Mouse (Mus musculus) heart, adult 9 months (tissue): ENCODE measurements around the gene Smim6.

Experiments used
- DNase-seq, 2 experiments: peaks; one replicate each; pipeline ENCODE4 v3.0.0; 2022; ENCODE audit warnings: low spot score in 2 of 2

The Smim6 gene

DNA sequence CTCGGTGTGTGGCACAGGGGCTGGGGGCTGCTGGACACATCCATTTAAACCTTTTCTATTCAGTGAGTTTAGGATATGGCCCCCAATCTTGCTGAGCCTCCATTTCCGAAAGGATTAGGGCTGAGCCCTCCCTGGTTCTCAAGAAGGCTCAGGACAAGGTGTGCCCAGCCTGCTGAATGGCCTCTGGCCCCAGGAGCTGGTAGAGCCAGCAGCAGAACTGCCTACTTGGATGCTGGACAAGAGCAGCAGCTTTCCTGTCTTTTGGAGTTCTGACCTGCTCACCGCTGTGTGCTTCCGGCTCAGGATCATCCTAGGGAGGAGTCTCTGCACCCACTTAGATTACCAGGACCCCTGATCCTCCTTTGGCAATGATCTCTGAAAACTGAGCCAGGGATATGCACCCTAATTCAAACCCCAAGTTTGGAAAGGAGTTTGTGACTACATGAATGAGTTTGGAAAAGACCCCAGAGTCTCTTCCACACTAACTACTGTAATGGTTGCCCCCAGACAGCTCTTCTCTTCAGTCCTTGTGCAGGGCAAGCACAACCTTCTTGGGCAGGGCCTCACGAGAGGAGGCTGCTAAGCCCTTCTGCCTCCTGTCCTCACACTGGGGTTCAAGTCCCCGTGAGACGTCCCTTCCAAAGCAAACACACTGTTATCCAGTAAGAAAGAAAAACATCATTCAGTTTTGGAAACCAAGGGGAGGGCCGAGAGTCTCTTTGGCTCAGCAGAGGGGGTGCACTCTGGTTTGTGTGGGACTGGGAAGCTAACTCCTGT, 11.1 kb upstream of the Smim6 start:
- peak; percentile 34 to 42 for DNase-seq

DNA sequence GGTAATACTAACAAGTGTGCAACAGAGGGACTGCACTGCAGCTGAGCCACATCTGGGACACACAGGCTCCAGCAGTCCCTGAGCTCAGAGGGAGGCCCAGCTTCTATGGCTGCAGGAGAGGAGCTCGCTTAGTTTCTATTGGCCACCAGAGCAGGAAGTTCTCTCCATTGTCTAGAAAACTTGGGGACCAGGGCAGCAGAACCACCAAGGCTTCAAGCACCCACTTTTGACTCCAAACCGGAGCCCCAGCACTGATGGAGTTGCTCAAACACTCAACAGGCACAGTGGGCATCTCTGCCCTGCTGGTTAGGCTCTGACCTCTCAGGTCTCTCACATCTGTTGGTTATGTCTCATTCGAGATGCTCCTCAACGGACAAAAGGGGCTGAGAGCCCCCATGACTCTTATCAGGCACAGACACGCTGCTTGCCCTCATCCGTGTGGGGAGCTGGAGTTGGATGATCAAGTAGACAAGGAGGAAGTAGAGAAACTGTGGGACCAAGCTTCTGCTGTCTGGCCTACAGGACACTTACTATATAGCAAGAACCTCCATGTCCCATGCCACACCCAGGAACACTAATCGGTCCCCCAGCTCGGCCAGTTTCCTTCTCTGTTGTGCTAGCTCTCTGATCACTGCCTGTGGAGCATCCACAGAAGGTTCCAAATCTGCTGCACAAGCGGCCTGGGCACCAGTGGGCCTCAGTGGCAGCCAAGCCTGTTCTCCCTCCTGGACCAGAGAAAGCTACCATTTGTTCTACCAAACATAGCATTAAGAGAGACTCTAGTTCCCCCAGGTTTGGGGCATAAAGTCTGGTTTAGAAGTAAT, 10.3 kb upstream of the Smim6 start:
- DNase-seq = no peak

DNA sequence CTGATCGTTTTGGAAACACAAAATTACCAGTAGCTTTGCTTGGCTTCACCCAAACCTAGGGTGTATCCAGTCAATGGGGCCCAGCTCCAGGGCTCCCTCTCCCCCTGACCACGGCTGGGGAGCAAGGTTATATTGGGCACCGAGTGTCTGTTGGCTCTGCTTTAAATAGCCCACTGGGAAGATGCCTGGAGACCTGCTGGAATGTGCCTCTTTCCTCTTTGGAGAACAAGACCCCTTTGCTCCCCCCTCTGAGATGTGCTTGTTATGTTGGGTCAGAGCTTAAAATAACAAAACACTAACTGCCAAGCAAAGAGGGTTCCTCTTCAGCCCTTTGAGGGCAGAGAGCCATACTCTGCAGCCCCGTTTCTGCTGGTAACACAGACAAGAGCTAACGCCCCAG, 9.6 kb upstream of the Smim6 start:
- DNase-seq = peak; percentile 70

DNA sequence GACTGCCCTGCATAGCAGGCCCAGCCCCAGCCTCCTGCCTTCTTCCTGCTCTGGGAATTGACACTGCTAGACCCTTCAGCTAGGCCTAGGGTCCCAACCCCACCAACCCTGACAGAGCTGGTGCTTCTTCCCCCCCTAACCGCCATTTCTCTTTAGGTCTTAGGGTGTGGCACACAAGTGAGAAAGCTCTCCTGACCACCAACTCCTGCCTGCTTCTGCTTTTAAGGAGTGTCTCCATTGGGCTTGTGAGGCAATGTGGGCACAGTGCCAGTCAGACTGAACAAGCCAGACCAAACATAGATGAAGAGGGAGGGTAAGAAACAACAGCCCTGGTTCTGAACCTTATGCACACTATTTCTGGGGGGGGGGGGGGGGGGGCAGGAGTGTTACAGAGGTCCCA, 9.0 kb upstream of the Smim6 start:
- DNase-seq = peak in 1 of 2 experiments; percentile 56

DNA sequence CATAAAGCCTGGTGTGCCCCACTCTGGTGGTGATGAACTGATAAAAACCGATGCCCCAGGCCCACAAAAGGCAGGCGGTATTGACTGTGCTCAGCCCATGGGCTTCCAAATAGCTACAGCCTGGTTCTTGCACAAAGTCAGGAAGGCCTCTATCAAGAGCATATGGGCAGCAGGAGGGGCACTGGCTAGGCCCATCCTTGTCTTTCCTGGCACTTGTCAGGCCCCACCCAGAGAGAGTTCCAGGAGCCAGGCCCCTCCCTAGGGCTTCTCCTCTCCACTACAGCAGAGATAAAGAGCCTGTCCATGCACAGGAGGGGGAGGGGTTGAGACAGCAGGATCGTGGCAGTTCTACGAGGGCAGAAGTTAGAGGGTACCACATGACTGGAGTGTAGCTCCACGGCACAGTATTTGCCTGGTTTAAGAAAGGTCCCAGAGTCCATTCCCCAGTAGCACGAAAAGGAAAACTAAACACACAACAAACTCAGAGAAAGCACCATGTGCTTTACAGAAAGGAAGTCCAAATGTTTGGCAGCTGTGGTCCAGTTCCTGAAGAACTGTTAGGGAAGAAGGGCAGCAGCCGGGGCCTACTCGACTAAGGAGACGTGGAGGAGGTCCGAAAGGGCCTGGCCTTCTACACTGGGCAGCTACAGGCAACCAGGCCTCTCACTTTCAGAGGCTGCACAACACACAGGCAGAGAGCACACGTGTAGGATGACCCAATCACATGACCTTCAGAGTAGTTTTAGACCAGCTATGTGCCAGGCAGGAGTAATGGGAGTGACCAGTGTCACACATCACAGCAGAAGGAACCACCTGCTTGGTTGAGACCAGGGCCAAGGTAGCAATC, 8.2 kb upstream of the Smim6 start:
- peak; percentile 71 to 74 for DNase-seq

DNA sequence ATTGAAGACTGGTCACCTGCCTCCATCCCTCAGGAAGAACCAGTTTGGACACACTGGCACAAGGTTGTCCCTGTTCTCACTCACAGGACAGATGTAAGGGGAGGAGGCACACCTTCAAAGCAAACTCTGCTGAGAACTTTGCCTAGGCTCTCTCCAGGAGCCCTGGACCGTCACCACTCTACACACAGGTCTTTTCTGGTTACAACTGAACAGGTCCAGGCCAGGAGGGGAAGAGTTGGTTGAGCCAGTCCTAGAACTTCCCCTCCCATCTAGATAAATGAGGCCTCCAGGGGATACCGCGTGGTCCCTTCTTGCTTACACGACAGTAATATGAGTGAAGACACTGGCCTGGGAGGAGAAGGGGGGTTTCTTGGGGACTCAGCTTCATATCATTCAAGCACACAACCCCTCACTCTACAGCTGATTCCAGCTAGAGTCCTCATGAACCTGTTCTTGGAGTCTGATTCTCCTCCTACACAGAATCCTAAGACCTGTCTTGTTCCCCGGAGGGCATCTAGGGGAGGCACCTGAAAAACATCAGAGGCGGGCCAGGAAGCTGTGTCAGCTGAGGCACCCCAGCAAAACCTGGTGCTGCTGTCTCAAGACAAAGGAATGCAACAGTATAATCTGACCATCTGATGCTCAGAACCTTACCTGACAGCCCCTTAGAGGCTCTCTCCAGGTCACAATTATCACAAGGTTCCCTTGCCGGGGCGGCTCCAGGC, 7.4 kb upstream of the Smim6 start:
- DNase-seq = no peak

DNA sequence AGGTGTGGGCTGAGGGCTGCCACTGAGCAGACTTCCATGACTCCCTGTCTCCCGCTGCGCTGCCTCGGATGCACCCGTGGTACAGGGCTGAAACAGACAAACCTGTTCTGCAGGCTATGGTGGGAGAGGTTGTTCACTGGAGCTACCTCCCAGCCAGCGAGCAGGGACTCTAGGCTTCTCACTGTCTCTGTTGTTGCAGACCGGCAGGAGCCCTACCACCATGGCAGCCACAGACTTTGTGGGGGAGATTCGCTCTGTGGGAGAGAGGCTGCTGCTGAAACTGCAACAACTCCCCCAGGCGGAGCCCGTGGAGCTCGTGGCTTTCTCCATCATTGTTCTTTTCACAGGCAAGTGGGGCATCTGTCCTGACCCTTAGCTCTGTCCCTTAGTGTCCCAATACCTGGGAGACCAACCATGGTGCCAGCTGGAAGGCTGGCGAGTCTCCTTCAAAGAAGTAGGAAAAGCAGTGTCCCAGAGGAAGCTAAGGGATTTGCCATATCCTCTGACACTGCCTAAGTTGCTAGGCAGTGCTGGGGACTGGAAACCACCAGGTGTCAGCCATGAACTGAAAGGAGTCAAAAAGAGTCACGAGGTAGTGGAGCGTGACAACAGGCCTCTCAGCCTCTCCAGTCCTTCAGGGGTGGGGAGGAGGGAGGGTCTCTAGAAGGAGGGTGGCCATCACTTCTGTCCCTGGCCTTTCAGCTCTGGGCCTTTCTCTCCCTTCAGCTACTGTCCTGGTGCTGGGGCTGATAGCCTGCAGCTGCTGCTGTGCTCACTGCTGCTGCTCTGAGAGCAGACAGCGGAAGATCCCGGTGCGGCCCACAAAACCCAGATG, 6.6 kb upstream of the Smim6 start:
- no peak for DNase-seq

DNA sequence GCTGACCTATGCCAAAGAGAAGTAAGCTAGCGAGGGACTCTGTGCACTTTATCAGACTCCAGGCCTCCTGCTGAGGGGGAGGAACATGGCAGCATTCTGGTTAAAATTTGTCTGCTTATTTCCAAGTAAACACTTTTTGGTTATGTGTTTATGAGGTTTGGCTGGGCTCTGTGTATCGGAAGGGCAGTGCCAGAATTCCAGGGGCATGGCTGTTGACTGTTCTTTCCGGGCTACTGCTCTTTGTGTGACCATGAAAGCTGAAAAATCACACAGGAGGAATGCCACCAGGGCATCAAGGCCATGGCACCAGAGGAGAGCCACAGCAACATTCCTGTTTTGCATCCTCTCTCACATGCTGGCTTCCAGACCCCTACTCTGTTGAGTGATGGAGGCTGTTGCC, 5.7 kb upstream of the Smim6 start:
- no peak for DNase-seq

DNA sequence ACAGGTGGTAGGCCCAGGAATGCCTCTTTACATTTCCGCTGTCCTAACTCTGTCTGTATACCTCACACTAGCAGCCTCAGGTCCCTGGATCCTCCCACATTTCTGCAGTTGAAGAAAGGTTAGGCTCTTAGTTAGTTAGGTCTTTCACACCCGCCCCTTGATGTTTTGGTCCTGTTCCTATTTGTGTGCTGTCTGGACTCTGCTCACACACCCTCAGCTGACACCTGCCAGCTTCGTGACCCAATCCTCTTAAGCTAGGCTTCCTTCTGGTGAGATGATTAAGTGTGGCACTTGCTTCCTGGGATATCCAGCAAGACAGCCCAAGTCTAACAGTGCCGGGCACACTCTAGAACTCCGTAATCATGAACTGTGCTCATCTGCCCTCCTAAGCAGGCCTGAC, 5.3 kb upstream of the Smim6 start:
- DNase-seq = no peak

DNA sequence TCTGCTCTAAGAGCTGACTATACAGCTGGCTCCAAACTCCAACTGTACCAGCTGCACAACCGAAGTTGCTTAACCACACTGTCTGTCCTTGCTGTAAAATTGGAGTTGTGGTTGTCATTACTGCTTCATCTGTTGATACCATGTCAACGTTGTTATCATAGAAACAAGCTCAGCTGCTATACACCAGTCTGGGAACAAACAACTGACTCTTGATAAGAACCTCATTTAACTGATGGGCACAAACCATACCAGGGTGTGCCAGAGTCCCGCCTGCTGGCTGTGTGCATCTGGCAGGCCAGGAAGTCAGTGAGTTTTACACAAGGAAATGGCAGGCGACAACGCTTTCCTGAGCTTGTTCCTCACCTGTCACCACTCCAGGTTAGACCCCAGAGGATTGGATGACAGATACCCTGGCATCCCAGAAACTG, 669 bp upstream of the Smim6 start:
- no peak for DNase-seq

DNA sequence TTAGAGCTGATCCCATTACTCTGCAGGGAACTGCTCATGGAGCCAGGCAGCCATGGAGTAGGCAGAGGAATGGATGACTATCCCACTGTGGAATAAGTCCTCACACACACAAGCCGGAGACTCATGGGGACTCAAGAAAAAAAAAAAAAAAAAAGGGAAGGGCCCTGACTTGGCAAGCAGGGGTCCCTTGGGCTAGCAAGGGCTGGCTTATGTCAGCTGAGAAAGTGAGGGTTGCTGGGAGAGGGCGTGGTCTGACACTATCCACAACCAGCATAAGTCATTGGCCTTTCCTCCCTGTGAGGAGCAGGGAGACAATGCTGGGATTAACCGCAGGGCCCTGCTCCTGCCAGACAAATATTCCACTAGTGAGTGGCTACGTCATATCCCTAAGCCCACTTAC, 4.8 kb downstream of the Smim6 start:
- DNase-seq = no peak

DNA sequence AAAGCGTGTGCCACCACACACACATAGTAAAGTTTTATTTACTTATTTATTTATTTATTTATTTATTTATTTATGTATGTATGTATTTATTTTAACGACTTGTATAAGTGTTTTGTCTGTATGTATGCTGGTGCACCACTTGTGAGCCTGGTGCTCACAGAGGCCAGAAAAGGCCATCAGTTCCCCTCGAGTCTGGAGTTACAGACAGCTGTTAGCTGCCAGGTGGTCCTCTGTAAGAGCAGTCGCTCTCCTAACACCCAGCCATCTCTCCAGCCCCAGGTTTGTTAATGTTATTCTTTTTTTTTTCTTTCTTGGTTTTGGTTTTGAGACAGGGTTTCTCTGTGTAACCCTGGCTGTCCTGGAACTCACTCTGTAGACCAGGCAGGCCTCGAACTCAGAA, 6.8 kb downstream of the Smim6 start:
- no peak for DNase-seq

DNA sequence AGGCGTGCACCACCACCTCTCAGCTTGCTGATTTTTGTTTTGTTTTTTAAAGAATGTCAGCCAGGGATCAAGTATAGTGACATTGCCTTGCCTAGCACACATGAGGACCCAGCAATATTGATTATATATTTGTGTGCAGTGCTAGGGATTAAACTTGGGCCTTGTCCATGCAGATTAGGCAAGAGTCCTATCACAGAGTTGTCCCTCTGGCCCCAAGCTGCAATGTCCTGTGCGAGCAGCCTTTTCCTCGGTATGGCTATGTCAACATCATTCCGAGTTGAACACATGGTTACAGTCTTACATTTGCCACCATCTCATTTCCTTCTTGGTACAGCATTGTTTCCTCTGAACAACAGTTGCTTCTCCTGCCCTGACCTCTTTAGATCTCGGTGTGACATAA, 7.3 kb downstream of the Smim6 start:
- DNase-seq = no peak

DNA sequence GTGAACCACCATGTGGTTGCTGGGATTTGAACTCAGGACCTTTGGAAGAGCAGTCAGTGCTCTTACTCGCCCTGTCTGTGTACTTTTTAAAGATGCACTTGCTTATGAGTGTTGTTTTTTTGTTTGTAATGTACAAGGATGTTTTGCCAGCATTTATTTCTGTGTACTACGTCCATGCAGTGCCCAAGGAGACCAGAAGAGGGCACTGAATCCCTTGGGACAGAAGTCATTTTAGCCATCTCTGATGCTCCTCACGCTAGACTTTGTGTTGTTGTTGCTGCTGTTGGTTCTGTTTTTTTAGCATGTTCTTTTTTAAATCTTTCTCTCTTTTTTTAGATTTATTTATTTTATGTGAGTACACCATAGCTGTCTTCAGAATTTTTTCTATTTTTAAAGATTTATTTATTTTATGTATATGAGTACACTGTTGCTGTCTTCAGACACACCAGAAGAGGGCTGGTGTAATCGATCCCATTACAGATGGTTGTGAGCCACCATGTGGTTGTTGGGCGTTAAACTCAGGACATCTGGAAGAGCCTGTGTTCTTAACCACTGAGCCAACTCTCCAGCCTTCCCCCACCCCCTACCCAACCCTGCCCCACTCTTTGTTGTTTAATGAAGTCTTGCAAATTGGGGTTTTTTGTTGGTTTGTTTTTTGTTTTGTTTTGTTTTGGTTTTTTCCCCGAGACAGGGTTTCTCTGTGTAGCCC, 8.4 kb downstream of the Smim6 start:
- no peak for DNase-seq

DNA sequence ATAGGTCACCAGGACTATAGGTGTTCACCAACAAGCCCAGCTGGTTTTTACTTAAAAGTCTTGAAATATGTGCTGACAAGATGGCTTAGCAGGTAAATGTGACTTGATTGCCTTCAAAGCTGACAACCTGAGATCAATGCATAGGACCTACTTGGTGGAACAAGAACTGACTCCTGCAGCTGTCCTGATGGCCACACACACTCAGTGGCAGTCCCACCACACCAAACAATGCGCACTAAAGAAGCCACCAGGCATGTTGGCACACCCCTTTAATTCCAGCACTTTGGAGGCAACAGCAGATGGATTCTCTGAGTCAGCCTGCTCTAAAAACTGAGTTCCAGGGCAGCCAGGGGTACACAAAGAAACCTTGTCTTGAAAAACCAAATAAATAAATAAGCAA, 10.2 kb downstream of the Smim6 start:
- DNase-seq = no peak

DNA sequence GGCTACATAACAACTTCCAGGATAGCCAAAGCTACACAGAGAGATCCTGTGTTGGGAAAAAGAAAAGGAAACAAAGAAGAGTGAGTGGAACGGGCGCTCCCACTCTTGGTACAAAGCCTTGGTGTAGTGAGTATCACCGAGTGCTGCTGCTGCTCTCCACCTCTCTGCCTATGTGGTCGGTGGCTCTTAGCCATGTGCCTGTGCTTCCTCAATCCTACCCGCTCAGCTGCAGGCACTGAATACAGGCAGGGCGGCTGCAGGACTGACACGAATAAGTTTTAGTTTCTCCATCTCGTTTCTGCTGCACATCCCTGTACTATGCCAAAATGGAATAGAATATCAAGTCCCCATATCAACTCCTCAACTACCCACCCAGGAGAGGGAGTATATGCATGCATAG, 17.2 kb downstream of the Smim6 start:
- DNase-seq = no peak

DNA sequence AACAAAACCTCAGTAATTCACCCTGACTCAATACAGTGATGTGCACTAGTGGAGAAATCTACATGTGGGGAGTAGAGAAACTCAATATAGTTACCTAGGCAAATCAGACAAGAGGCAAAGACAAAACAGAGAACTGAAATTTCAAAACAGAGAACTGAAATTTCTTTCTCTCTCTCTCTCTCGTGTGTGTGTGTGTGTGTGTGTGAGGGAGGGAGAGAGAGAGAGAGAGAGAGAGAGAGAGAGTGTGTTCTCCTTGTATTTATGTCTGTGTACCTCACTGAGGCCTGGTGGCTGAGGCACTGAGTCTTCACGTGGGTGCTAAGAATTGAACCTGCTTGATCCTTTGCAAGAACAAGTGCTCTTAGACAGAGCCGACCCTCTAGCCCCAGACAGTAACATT, 18.0 kb downstream of the Smim6 start:
- DNase-seq = no peak

DNA sequence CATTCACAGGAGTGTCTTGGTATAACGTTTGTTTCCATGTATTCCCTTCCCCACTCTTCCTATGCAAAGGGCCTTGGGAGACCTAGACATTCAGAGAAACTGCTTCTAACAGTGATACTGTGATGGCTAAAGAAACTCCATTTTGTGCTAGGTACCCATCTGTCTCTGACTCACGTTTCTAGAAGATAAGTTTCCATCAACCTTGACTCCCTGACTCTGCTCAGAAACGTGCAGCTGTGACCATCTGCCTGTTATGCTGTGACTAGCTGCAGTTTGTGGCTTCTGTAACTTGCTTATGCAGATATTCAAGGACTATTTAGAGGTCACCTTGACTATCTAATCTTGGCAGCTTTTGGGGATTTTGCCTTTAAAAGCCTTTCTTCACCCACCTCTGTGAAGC, 19.4 kb downstream of the Smim6 start:
- DNase-seq = no peak

DNA sequence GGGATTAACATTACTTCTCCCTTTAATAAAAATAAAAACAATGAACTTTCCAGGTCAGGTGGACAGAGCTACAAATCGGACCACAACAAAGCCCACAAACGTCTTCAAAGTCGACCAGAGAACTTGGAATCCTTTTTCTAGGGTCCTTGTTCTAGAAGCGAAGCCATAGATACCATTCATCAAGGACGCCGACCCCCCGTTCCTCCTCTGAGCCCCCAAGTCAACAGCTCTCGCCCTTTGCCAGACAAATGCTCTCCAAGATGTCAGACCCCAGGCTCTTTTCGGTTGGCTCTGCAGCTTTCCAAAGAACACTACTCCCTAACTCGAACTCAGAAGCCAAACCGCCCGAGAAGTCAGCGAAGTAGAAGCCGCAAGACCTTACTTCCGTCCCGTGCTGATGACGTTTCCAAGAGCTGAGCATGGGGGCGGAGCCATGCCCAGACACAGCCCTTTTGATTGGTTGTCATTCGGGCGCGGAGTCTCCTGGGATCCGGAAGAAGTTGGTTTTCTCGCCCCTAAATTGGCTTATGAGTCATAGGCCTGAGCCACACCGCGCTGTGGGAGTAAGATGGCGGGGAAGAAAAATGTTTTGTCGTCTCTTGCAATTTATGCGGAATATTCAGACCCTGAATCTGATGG, 21.4 kb downstream of the Smim6 start, which contains the start of the genes Sap30bp and Recql5:
Sap30bp (plus strand) TSS at position 175 of the 639 bp plus-strand sequence.
Recql5 (minus strand) TSS at position 370 of the 639 bp plus-strand sequence.
- DNase-seq = peak; percentile 96 to 97
